Comparison of ENCODE assay signal across 8 mouse cellular contexts in the genomic region with DNA sequence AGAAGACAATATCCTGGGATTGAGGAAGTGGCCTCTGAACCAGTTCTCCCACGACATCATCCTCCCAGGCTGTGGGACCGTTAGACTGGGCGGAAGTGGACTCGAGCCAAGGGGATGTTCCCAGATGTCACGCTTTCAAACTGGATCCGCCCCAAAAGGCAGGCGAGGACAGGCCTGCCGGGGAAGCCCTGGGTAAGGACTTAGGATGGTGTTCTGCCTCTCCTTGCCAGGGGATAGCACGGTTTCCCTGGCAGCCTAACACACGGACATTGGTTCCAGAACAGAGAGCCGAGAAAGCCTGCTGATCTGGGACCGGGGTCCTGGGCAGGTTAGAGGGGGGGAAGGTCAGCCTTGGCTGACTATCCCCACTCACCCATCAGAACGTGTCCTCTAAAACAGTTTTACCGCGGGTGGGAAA. TPM values are rescaled to one million over a fixed set of nuclear protein-coding genes. Genes with fewer than 3 reads are reported as not detected.
A peak's percentile ranks its signal among the peaks of the same experiment; 100 is the strongest.
DNase-seq lines count a peak whose midpoint lies in the region; ATAC-seq and TF ChIP-seq lines count a peak whose summit lies in the region.

No protein-coding gene starts in this region.

- ATAC-seq in forebrain, embryonic 15.5 days (replicated peaks), result no peak
- ATAC-seq in neural tube, embryonic 11.5 days (ENCODE audit: insufficient read depth, low FRiP score, low TSS enrichment), result no peak

- H3K27ac ChIP-seq in ES-Bruce4 (ENCODE audit: insufficient read depth, low read length), result no peak overlapping the region
- H3K27ac ChIP-seq in brown adipose tissue, adult 24 weeks (replicated peaks; ENCODE audit: low read depth, low read length), result peak overlapping the region; percentile 85
- peak overlapping the region; percentile 99 for H3K27ac ChIP-seq in forebrain, embryonic 15.5 days (replicated peaks)
- H3K27ac ChIP-seq in layer of hippocampus, adult 2 months, result peak overlapping the region; percentile 95
- H3K27ac ChIP-seq in neural tube, embryonic 11.5 days (ENCODE audit: low read depth, low read length), result peak overlapping the region; percentile 44; the same call in 1 of the 2 replicates

- peak overlapping the region; percentile 88 for H3K4me3 ChIP-seq in ES-Bruce4 (ENCODE audit: low read depth, low read length)
- peak overlapping the region; percentile 75 for H3K4me3 ChIP-seq in brown adipose tissue, adult 24 weeks (ENCODE audit: insufficient read depth, low read depth, low read length)
- peak overlapping the region; percentile 68 for H3K4me3 ChIP-seq in forebrain, embryonic 15.5 days
- peak overlapping the region; percentile 80 for H3K4me3 ChIP-seq in layer of hippocampus, adult 2 months
- peak overlapping the region; percentile 90 for H3K4me3 ChIP-seq in neural tube, embryonic 11.5 days (ENCODE audit: low read depth, low read length)

- H3K4me2 ChIP-seq in forebrain, embryonic 15.5 days (replicated peaks), result peak overlapping the region; percentile 92
- peak overlapping the region; percentile 99 for H3K4me2 ChIP-seq in neural tube, embryonic 11.5 days (ENCODE audit: low read depth)

- TF ChIP-seq EP300 in ES-Bruce4 (IDR thresholded peaks at IDR 0.05; ENCODE audit: insufficient read depth, low read depth, low read length), result no peak

- peak overlapping the region; percentile 85 for H3K9ac ChIP-seq in ES-Bruce4 (ENCODE audit: low read depth, poor library complexity, severe bottlenecking)
- peak overlapping the region; percentile 85 for H3K9ac ChIP-seq in forebrain, embryonic 15.5 days (replicated peaks)
- H3K9ac ChIP-seq in neural tube, embryonic 11.5 days (ENCODE audit: low read length), result peak overlapping the region; percentile 99

- peaks cover 5% of the 10 kb centered on the region; the same call in 1 of the 2 replicates for H3K27me3 ChIP-seq in ES-Bruce4 (ENCODE audit: control insufficient read depth, insufficient read depth, low read length, poor library complexity, severe bottlenecking)
- no peaks in the 10 kb centered on the region for H3K27me3 ChIP-seq in forebrain, embryonic 15.5 days
- H3K27me3 ChIP-seq in neural tube, embryonic 11.5 days (ENCODE audit: control insufficient read depth, insufficient read depth, low read length), result no peaks in the 10 kb centered on the region

- no peaks in the 10 kb centered on the region for H3K36me3 ChIP-seq in ES-Bruce4 (ENCODE audit: control insufficient read depth, insufficient read depth, low read length, poor library complexity, severe bottlenecking)
- peaks cover 6% of the 10 kb centered on the region for H3K36me3 ChIP-seq in forebrain, embryonic 15.5 days
- H3K36me3 ChIP-seq in neural tube, embryonic 11.5 days (ENCODE audit: control insufficient read depth, insufficient read depth, low read length), result peaks cover 4% of the 10 kb centered on the region

- no peaks in the 10 kb centered on the region for H3K9me3 ChIP-seq in ES-Bruce4 (replicated peaks; ENCODE audit: control insufficient read depth, insufficient read depth, low read length, poor library complexity, severe bottlenecking)
- H3K9me3 ChIP-seq in forebrain, embryonic 15.5 days, result no peaks in the 10 kb centered on the region
- H3K9me3 ChIP-seq in neural tube, embryonic 11.5 days (ENCODE audit: control insufficient read depth, low read length), result no peaks in the 10 kb centered on the region

- no peak for TF ChIP-seq CTCF in ES-Bruce4 (IDR thresholded peaks at IDR 0.05; ENCODE audit: low read depth, low read length)
- no peak for TF ChIP-seq CTCF in layer of hippocampus, adult 2 months (conservative IDR thresholded peaks at IDR 0.05)

- no peaks in the 10 kb centered on the region for H3K4me1 ChIP-seq in ES-Bruce4 (ENCODE audit: control insufficient read depth, insufficient read depth, low read length)
- H3K4me1 ChIP-seq in brown adipose tissue, adult 24 weeks (ENCODE audit: control insufficient read depth, insufficient read depth, insufficient read length, low read length), result peaks cover 38% of the 10 kb centered on the region
- H3K4me1 ChIP-seq in forebrain, embryonic 15.5 days, result peaks cover 55% of the 10 kb centered on the region
- H3K4me1 ChIP-seq in neural tube, embryonic 11.5 days (ENCODE audit: control insufficient read depth, insufficient read depth, low read length), result peaks cover 36% of the 10 kb centered on the region

- DNase-seq in heart, postnatal 25 days (ENCODE audit: low spot score), result peak; percentile 88
- peak; percentile 70 to 72 for DNase-seq in layer of hippocampus, adult 2 months (ENCODE audit: low spot score in 2 of 2)
- peak; percentile 91 to 94 for DNase-seq in lung, adult 18-20 months
- peak; percentile 59 for DNase-seq in neural tube, embryonic 11.5 days (ENCODE audit: low spot score)
- peak; percentile 71 to 87 for DNase-seq in urinary bladder, postnatal 36 days (ENCODE audit: low spot score in 2 of 2)

- no peak for TF ChIP-seq POLR2A in ES-Bruce4 (IDR thresholded peaks at IDR 0.05; ENCODE audit: insufficient read depth, low read length)

- intact Hi-C loops in heart, postnatal 25 days (cut with DNase I), result loop anchor here (2.0 to 5.0 kb wide), 2 partner anchors 23 to 35 kb away; no protein-coding TSS in a partner anchor

- WGBS in forebrain, embryonic 15.5 days, result 0% methylated on average over 15 of the region's 15 CpGs
- 0% methylated on average over 15 of the region's 15 CpGs for WGBS in neural tube, embryonic 11.5 days

RNA-seq across cellular contexts. Expression of a gene that starts 1.4 kb away (rescaled TPM):
- polyA plus RNA-seq in ES-Bruce4 (2011; ENCODE audit: insufficient read depth, insufficient read length, low read depth, missing spikeins), result 9.8 and 11.5 TPM in 2 replicates
- 6.0 and 6.9 TPM in 2 replicates for polyA plus RNA-seq in brown adipose tissue, adult 24 weeks (2012; ENCODE audit: insufficient read depth, insufficient read length, missing spikeins)
- polyA plus RNA-seq in forebrain, embryonic 15.5 days (2015; fragmentation: Nextera tagmentation; extraction: Ambion mirVana), result 5.7 and 8.2 TPM in 2 replicates
- total RNA-seq in heart, postnatal 25 days (2021), result 10 to 100 TPM; 11.9 to 14.1 TPM
- total RNA-seq in layer of hippocampus, adult 2 months (2021), result 10 to 100 TPM; 31.4 to 36.3 TPM
- polyA plus RNA-seq in neural tube, embryonic 11.5 days (2014; fragmentation: Nextera tagmentation; extraction: Ambion mirVana), result 6.6 and 7.6 TPM in 2 replicates

RNA-seq across cellular contexts. Expression of a gene that starts 9.2 kb away (rescaled TPM):
- not detected in 2 replicates for polyA plus RNA-seq in ES-Bruce4 (2011; ENCODE audit: insufficient read depth, insufficient read length, low read depth, missing spikeins)
- polyA plus RNA-seq in brown adipose tissue, adult 24 weeks (2012; ENCODE audit: insufficient read depth, insufficient read length, missing spikeins), result not detected in 2 replicates
- not detected in 2 replicates for polyA plus RNA-seq in forebrain, embryonic 15.5 days (2015; fragmentation: Nextera tagmentation; extraction: Ambion mirVana)
- not detected for total RNA-seq in heart, postnatal 25 days (2021)
- not detected for total RNA-seq in layer of hippocampus, adult 2 months (2021)
- polyA plus RNA-seq in neural tube, embryonic 11.5 days (2014; fragmentation: Nextera tagmentation; extraction: Ambion mirVana), result not detected in 2 replicates

RNA-seq across cellular contexts. Expression of a gene that starts 57.4 kb away (rescaled TPM):
- polyA plus RNA-seq in ES-Bruce4 (2011; ENCODE audit: insufficient read depth, insufficient read length, low read depth, missing spikeins), result 77.6 and 82.5 TPM in 2 replicates
- 14.9 and 17.9 TPM in 2 replicates for polyA plus RNA-seq in brown adipose tissue, adult 24 weeks (2012; ENCODE audit: insufficient read depth, insufficient read length, missing spikeins)
- 12.3 and 12.6 TPM in 2 replicates for polyA plus RNA-seq in forebrain, embryonic 15.5 days (2015; fragmentation: Nextera tagmentation; extraction: Ambion mirVana)
- total RNA-seq in heart, postnatal 25 days (2021), result 10 to 100 TPM; 21.6 to 22.4 TPM
- 10 to 100 TPM; 14.3 to 16.8 TPM for total RNA-seq in layer of hippocampus, adult 2 months (2021)
- 18.7 and 22.8 TPM in 2 replicates for polyA plus RNA-seq in neural tube, embryonic 11.5 days (2014; fragmentation: Nextera tagmentation; extraction: Ambion mirVana)
